Mouse (Mus musculus) kidney, embryonic 16.5 days (tissue): Measurements from ENCODE around the gene Slc6a21. TPM values are rescaled to one million over a fixed set of nuclear protein-coding genes. Genes with fewer than 3 reads are reported as not detected.
A peak's percentile ranks its signal among the peaks of the same experiment; 100 is the strongest.

Source experiments
- ATAC-seq: fragments of 200-750 bp; cut with Nextera tagmentation; 2 replicates; pipeline ENCODE4 v1.8.0; 2017; ENCODE audit warnings: moderate TSS enrichment; ENCODE audit not compliant: low FRiP score, low TSS enrichment
- H3K27ac ChIP-seq: fragments of 300-500 bp; sonication (generic); 2 replicates; pipeline ENCODE4 v1.5.1; 2014; ENCODE audit warnings: low read length
- H3K27me3 ChIP-seq: fragments of 300-500 bp; sonication (generic); 2 replicates; pipeline ENCODE4 v1.6.1; 2014; ENCODE audit warnings: low read length, control low read depth, mixed read lengths; ENCODE audit not compliant: insufficient read depth
- H3K36me3 ChIP-seq: fragments of 300-500 bp; sonication (generic); 2 replicates; pipeline ENCODE4 v1.6.1; 2014; ENCODE audit warnings: low read length, control low read depth, mixed read lengths; ENCODE audit not compliant: insufficient read depth
- H3K4me1 ChIP-seq: fragments of 300-500 bp; sonication (generic); 2 replicates; pipeline ENCODE4 v1.6.1; 2014; ENCODE audit warnings: low read length, control low read depth, mixed read lengths; ENCODE audit not compliant: insufficient read depth
- H3K4me2 ChIP-seq: fragments of 300-500 bp; sonication (generic); replicated peaks from 2 replicates; pipeline ENCODE4 v1.6.1; 2014; ENCODE audit warnings: low read depth, low read length
- H3K4me3 ChIP-seq: fragments of 300-500 bp; sonication (generic); 2 replicates; pipeline ENCODE4 v1.5.1; 2014; ENCODE audit warnings: mild to moderate bottlenecking, low read length
- H3K9ac ChIP-seq: fragments of 300-500 bp; sonication (generic); replicated peaks from 2 replicates; pipeline ENCODE4 v1.6.1; 2014; ENCODE audit warnings: low read length
- H3K9me3 ChIP-seq: fragments of 300-500 bp; sonication (generic); 2 replicates; pipeline ENCODE4 v1.6.1; 2016; ENCODE audit warnings: low read length, control low read depth
- WGBS: fragments of 180-500 bp; shearing (Covaris S2); extraction: QIAGEN DNeasy Blood & Tissue Kit; methylation state at CpG from one replicate; pipeline ENCODE4 v1.1.7; 2014; 5-methylcytosine and 5-hydroxymethylcytosine counted together
- polyA plus RNA-seq: library from polyadenylated mRNA; unstranded; fragments of >200 nt; fragmentation: Nextera tagmentation; extraction: Ambion mirVana; gene quantifications from 2 replicates; pipeline ENCODE4 v1.2.1, GENCODE M21; 2015

The Slc6a21 gene
- polyA plus RNA-seq, 1 experiment from 2014 or later: not detected

- Histone ChIP-seq H3K27me3 (no peaks in the 10 kb centered on the region), H3K4me2 (no peak overlapping the region), H3K9me3 (no peaks in the 10 kb centered on the region), H3K4me3 (no peak overlapping the region), H3K4me1 (peaks cover 30% of the 10 kb centered on the region), H3K36me3 (0 out of 2 replicates have a peak, but pooled peaks cover 3% of the 10 kb centered on the region), H3K9ac (no peak overlapping the region), H3K27ac (no peak overlapping the region)
- ATAC-seq: no peak
- WGBS: 83% methylated on average over 6 of the region's 6 CpGs
These were observed 54.2 kb downstream of the Slc6a21 start for GRCm38 (mm10) chr7:45331502-45331901.

DNA sequence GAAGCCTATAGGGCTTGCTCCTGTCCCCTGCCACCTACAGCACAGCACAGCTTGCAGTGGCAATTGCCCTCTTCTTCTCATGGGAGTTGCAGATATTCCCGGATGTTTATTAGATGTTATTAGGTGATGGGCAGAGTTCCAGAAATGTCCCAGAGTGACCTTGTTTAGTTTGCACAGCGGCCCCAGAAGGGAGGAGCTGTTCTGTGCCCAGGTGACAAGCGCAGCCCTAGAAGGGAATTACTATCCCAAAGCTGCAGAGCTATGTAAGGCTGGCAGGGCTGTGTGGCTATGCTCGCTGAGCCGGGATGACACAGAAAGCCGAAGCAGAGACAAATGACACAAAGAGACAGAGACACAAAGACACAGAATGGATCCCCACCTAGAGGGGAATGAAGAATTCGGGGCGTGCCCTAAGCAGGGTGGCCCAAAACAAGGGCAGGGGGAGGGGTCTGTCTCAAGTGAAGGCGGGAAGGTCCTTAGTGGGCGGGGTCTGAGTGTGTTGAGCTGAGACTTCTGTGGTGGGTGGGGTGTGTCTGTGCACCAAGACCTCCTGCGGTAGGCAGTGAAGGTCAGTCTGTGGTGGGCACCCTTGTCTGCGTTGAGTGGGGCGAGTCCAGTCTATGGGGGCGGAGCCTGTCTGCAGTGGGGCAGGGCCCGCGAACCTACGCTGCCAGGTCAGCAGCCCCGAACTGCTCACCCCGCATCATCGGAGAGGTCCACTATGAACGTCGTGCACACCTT lies 55.5 kb downstream of the Slc6a21 start:
- Histone ChIP-seq H3K4me1 (peaks cover 33% of the 10 kb centered on the region), H3K4me2 (peak overlapping the region; percentile 84), H3K27me3 (no peaks in the 10 kb centered on the region), H3K9ac (peak overlapping the region; percentile 77), H3K4me3 (peak overlapping the region; percentile 73), H3K9me3 (no peaks in the 10 kb centered on the region), H3K36me3 (no peaks in the 10 kb centered on the region), H3K27ac (peak overlapping the region; percentile 88)
- peak; percentile 63 for ATAC-seq
- WGBS: 3% methylated on average over 22 of the region's 22 CpGs

GRCm38 (mm10) chr7:45333431-45333982 lies 56.2 kb downstream of the Slc6a21 start, which contains the start of gene Trpm4:
Trpm4 (minus strand) TSS chr7:45333780.
- H3K4me2 ChIP-seq: peak within 1 kb of the TSS; percentile 84
- peak within 1 kb of the TSS; percentile 73 for H3K4me3 ChIP-seq
- peak; percentile 78 for ATAC-seq
- no peaks in the 10 kb centered on the region for H3K27me3 ChIP-seq
- H3K9me3 ChIP-seq: no peaks in the 10 kb centered on the region
- H3K27ac ChIP-seq: peak within 1 kb of the TSS; percentile 88
- H3K36me3 ChIP-seq: no peaks in the 10 kb centered on the region
- H3K4me1 ChIP-seq: peaks cover 39% of the 10 kb centered on the region
- WGBS: under 1% methylated on average over 38 of the region's 38 CpGs
- peak within 1 kb of the TSS; percentile 77 for H3K9ac ChIP-seq

DNA sequence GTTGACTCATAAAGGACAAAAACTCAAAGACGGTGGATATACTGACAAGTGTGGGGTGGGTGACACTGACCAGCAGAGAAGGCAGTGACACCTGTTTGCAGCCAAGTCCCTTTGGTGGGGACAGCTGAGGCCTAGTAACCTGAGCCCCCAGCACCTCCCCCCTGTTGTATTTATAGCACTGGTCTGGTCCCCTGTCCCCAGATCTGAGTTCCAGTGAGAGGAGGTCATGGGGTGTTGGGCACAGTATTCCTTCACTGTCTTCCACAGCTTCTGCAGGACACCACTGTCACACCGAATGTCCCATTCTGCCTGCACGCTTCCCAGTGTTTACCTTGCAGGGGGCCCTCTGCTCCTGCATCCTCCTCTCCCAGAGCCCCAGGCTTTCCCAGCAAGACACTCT lies 57.3 kb downstream of the Slc6a21 start:
- H3K36me3 ChIP-seq: no peaks in the 10 kb centered on the region
- H3K9me3 ChIP-seq: no peaks in the 10 kb centered on the region
- peak overlapping the region; percentile 28 for H3K4me2 ChIP-seq
- WGBS: 17% methylated on average over 3 of the region's 3 CpGs
- H3K27me3 ChIP-seq: no peaks in the 10 kb centered on the region
- 0 out of 2 replicates have a peak overlapping the region, but pooled peaks have one; percentile 14 for H3K9ac ChIP-seq
- no peak overlapping the region for H3K4me3 ChIP-seq
- H3K27ac ChIP-seq: peak overlapping the region; percentile 88
- ATAC-seq: no peak
- H3K4me1 ChIP-seq: peaks cover 47% of the 10 kb centered on the region

DNA sequence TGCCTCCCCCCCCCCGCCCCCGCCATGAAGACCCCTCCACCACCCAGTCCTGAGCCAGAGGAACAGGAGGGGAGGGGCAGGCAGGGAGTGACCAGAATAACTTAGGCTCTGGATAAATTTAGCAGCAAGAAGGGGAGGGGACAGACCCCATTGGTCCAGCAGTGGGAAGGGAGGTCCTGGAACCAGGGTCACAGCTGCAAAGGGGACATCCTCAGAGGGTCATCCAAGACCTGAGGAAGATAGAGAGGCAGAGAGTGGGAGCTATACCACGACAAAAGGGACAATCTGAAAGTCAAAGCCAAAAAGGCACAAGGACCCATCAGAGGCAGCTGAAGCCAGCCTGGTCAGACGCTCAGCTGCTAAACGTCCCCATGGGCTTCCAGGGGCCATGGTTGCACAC lies 57.7 kb downstream of the Slc6a21 start, which contains the start of gene Hrc:
Hrc (plus strand) TSS at position 235 of the 400 bp plus-strand sequence.
- Histone ChIP-seq H3K9ac (0 out of 2 replicates have a peak within 1 kb of the TSS, but pooled peaks have one; percentile 14), H3K4me3 (no peak within 1 kb of the TSS), H3K27ac (peak within 1 kb of the TSS; percentile 88), H3K36me3 (no peaks in the 10 kb centered on the region), H3K9me3 (no peaks in the 10 kb centered on the region), H3K4me1 (peaks cover 49% of the 10 kb centered on the region), H3K4me2 (peak within 1 kb of the TSS; percentile 84), H3K27me3 (no peaks in the 10 kb centered on the region)
- 33% methylated on average over 4 of the region's 5 CpGs for WGBS
- ATAC-seq: no peak

GRCm38 (mm10) chr7:45336319-45336718 lies 59.0 kb downstream of the Slc6a21 start:
- H3K4me3 ChIP-seq: no peak overlapping the region
- H3K9ac ChIP-seq: no peak overlapping the region
- H3K27me3 ChIP-seq: no peaks in the 10 kb centered on the region
- no peaks in the 10 kb centered on the region for H3K9me3 ChIP-seq
- no peak overlapping the region for H3K27ac ChIP-seq
- no peaks in the 10 kb centered on the region for H3K36me3 ChIP-seq
- H3K4me1 ChIP-seq: peaks cover 61% of the 10 kb centered on the region
- WGBS: 85% methylated on average over 4 of the region's 4 CpGs
- H3K4me2 ChIP-seq: no peak overlapping the region
- ATAC-seq: no peak

DNA sequence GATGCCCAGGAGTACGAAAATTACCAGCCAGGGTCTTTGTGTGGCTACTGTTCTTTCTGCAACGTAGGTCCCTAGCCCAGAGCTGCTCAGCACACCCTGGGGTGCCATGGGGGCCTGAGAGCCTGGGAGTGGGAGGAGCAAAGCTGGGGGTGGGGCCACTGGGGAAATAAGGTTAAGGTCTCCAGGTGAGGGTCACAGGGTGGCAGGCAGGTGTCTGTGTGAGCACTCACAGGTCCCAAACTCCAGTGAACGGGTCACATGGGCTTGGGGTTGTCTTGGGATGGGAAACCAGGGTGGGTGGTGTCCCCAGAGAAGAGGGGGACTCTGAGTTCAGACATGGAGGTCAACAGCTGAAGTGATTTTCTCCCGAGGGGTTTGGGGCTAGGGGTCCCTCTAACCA lies 60.2 kb downstream of the Slc6a21 start:
- no peak overlapping the region for H3K9ac ChIP-seq
- no peak for ATAC-seq
- H3K27me3 ChIP-seq: no peaks in the 10 kb centered on the region
- H3K4me1 ChIP-seq: peaks cover 59% of the 10 kb centered on the region
- H3K27ac ChIP-seq: no peak overlapping the region
- no peaks in the 10 kb centered on the region for H3K36me3 ChIP-seq
- whole genome bisulfite sequencing: 17% methylated on average over 4 of the region's 4 CpGs
- H3K4me3 ChIP-seq: no peak overlapping the region; the same call in 1 of the 2 replicates
- no peaks in the 10 kb centered on the region for H3K9me3 ChIP-seq
- H3K4me2 ChIP-seq: no peak overlapping the region; the same call in 1 of the 2 replicates

DNA sequence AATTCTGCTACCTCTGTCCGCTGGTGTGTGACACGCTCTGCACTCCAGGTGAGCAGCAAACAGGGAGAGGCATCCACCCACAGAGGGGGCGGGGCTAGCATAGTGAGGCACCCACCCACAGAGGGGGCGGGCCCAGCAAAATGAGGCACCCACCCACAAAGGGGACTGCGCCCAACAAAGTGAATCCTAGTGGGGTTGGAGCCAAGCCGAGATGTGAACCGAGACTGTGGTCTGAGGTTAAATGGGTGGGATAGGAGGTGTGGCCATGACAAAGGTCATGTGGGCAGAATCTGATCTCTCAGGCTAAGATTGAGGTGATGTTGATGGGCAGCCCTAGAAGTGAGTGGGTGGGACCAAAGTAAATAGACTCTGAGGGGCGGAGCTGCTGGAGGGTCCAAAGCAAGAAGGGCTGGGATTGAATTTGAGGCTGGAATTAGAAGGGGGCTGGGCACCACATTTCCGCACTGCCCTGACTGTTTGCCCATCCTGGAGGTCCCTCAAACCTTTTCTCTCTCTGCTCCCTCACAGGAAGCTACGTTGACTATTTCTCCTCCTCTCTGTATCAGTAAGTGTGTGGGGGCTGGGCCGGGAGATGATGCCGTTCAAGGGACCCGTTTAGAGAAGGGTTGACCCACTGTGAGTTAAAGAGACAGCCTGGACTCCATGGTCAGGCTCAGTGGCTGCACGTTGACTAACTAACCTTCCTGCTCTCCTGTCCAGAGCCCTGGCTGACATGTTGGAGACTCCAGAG lies 61.0 kb downstream of the Slc6a21 start:
- H3K4me1 ChIP-seq: peaks cover 54% of the 10 kb centered on the region
- WGBS: 2% methylated on average over 14 of the region's 14 CpGs

More for the DNA sequence above, 61.0 kb downstream of the Slc6a21 start:
- H3K4me2 ChIP-seq: peak overlapping the region; percentile 90
- H3K27me3 ChIP-seq: no peaks in the 10 kb centered on the region
- H3K9ac ChIP-seq: peak overlapping the region; percentile 79; the same call in 1 of the 2 replicates
- no peaks in the 10 kb centered on the region for H3K9me3 ChIP-seq
- ATAC-seq: peak; percentile 13
- peak overlapping the region; percentile 67 for H3K27ac ChIP-seq
- H3K4me3 ChIP-seq: peak overlapping the region; percentile 62
- no peaks in the 10 kb centered on the region for H3K36me3 ChIP-seq
